Mouse (Mus musculus): ENCODE measurements around the gene Abat. TPM values are rescaled to one million over a fixed set of nuclear protein-coding genes. Genes with fewer than 3 reads are reported as not detected.

The Abat gene
- polyA plus RNA-seq, 1 experiment from 2014 or later: 106 TPM

DNA sequence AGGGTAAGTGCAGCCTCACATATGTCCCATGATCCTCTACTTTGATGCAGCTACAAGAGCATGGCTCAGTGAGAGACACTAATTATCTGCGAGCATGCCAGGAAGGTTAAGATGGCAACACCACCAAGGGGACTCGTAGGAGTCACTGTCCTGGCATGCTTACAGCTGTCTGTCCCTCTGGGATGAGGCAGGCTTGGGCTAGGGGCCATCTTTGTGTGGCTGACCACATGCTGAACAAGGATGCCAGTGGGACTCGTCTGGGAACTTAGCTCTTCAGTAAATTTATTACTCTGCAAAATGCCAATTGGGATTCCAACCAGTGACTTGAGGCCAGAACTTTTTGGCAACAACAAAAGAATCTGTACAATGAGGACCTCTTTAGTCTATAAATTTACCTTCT is 62.9 kb downstream of the Abat start:
- WGBS: 63% methylated on average over 3 of the region's 3 CpGs
- Histone ChIP-seq H3K4me2 (ENCODE audit: low read length) (no peak overlapping the region), H3K36me3 (ENCODE audit: control insufficient read depth, insufficient read depth, low read length) (peaks cover 3% of the 10 kb centered on the region; the same call in 1 of the 2 replicates), H3K27me3 (replicated peaks; ENCODE audit: control insufficient read depth, insufficient read depth, low read length) (no peaks in the 10 kb centered on the region), H3K4me3 (ENCODE audit: low read length) (no peak overlapping the region), H3K27ac (ENCODE audit: low read depth, low read length) (no peak overlapping the region), H3K9ac (ENCODE audit: low read depth, low read length) (no peak overlapping the region), H3K9me3 (ENCODE audit: control insufficient read depth, low read length) (no peaks in the 10 kb centered on the region), H3K4me1 (ENCODE audit: control insufficient read depth, insufficient read depth, low read depth, low read length) (no peaks in the 10 kb centered on the region)
- no peak for ATAC-seq

- no peak for ATAC-seq
- H3K9me3 ChIP-seq (ENCODE audit: control insufficient read depth, low read length): no peaks in the 10 kb centered on the region
Observed at GRCm38 (mm10) chr16:8576901-8577300, 63.7 kb downstream of the Abat start.

GRCm38 (mm10) chr16:8578326-8578725 is 65.1 kb downstream of the Abat start:
- 72% methylated on average over 4 of the region's 4 CpGs for WGBS
- H3K36me3 ChIP-seq (ENCODE audit: control insufficient read depth, insufficient read depth, low read length): peaks cover 11% of the 10 kb centered on the region
- H3K4me2 ChIP-seq (ENCODE audit: low read length): no peak overlapping the region
- no peak overlapping the region for H3K4me3 ChIP-seq (ENCODE audit: low read length)
- no peak overlapping the region for H3K27ac ChIP-seq (ENCODE audit: low read depth, low read length)
- no peak overlapping the region for H3K9ac ChIP-seq (ENCODE audit: low read depth, low read length)
- no peaks in the 10 kb centered on the region for H3K4me1 ChIP-seq (ENCODE audit: control insufficient read depth, insufficient read depth, low read depth, low read length)
- ATAC-seq: no peak
- no peaks in the 10 kb centered on the region for H3K27me3 ChIP-seq (replicated peaks; ENCODE audit: control insufficient read depth, insufficient read depth, low read length)
- H3K9me3 ChIP-seq (ENCODE audit: control insufficient read depth, low read length): no peaks in the 10 kb centered on the region; the same call in 1 of the 2 replicates

More at GRCm38 (mm10) chr16:8576901-8577300, 63.7 kb downstream of the Abat start:
- Histone ChIP-seq H3K27me3 (replicated peaks; ENCODE audit: control insufficient read depth, insufficient read depth, low read length) (no peaks in the 10 kb centered on the region), H3K4me2 (ENCODE audit: low read length) (no peak overlapping the region), H3K27ac (ENCODE audit: low read depth, low read length) (no peak overlapping the region), H3K9ac (ENCODE audit: low read depth, low read length) (no peak overlapping the region), H3K4me1 (ENCODE audit: control insufficient read depth, insufficient read depth, low read depth, low read length) (no peaks in the 10 kb centered on the region), H3K4me3 (ENCODE audit: low read length) (no peak overlapping the region), H3K36me3 (ENCODE audit: control insufficient read depth, insufficient read depth, low read length) (peaks cover 3% of the 10 kb centered on the region; the same call in 1 of the 2 replicates)
- 80% methylated on average over 3 of the region's 3 CpGs for WGBS

- no peak for ATAC-seq
- Histone ChIP-seq H3K27me3 (replicated peaks; ENCODE audit: control insufficient read depth, insufficient read depth, low read length) (no peaks in the 10 kb centered on the region), H3K36me3 (ENCODE audit: control insufficient read depth, insufficient read depth, low read length) (peaks cover 16% of the 10 kb centered on the region), H3K9me3 (ENCODE audit: control insufficient read depth, low read length) (no peaks in the 10 kb centered on the region; the same call in 1 of the 2 replicates), H3K27ac (ENCODE audit: low read depth, low read length) (no peak overlapping the region), H3K9ac (ENCODE audit: low read depth, low read length) (no peak overlapping the region), H3K4me3 (ENCODE audit: low read length) (no peak overlapping the region), H3K4me2 (ENCODE audit: low read length) (no peak overlapping the region), H3K4me1 (ENCODE audit: control insufficient read depth, insufficient read depth, low read depth, low read length) (no peaks in the 10 kb centered on the region)
- WGBS: 83% methylated on average over 5 of the region's 5 CpGs
Observed at GRCm38 (mm10) chr16:8579546-8579945, 66.3 kb downstream of the Abat start.

- Histone ChIP-seq H3K27ac (ENCODE audit: low read depth, low read length) (no peak overlapping the region), H3K36me3 (ENCODE audit: control insufficient read depth, insufficient read depth, low read length) (peaks cover 27% of the 10 kb centered on the region), H3K4me2 (ENCODE audit: low read length) (no peak overlapping the region), H3K4me1 (ENCODE audit: control insufficient read depth, insufficient read depth, low read depth, low read length) (no peaks in the 10 kb centered on the region), H3K9ac (ENCODE audit: low read depth, low read length) (no peak overlapping the region), H3K27me3 (replicated peaks; ENCODE audit: control insufficient read depth, insufficient read depth, low read length) (no peaks in the 10 kb centered on the region), H3K4me3 (ENCODE audit: low read length) (no peak overlapping the region), H3K9me3 (ENCODE audit: control insufficient read depth, low read length) (no peaks in the 10 kb centered on the region; the same call in 1 of the 2 replicates)
- 92% methylated on average over 6 of the region's 6 CpGs for WGBS
- ATAC-seq: no peak
Observed at GRCm38 (mm10) chr16:8581661-8582239, 68.5 kb downstream of the Abat start.

- H3K4me1 ChIP-seq (ENCODE audit: control insufficient read depth, insufficient read depth, low read depth, low read length): no peaks in the 10 kb centered on the region
- H3K36me3 ChIP-seq (ENCODE audit: control insufficient read depth, insufficient read depth, low read length): peaks cover 27% of the 10 kb centered on the region
- no peak overlapping the region for H3K27ac ChIP-seq (ENCODE audit: low read depth, low read length)
- H3K9ac ChIP-seq (ENCODE audit: low read depth, low read length): no peak overlapping the region
- no peak for ATAC-seq
- no peaks in the 10 kb centered on the region for H3K27me3 ChIP-seq (replicated peaks; ENCODE audit: control insufficient read depth, insufficient read depth, low read length)
- 97% methylated on average over 5 of the region's 5 CpGs for WGBS
- no peak overlapping the region for H3K4me2 ChIP-seq (ENCODE audit: low read length)
- no peaks in the 10 kb centered on the region; the same call in 1 of the 2 replicates for H3K9me3 ChIP-seq (ENCODE audit: control insufficient read depth, low read length)
- H3K4me3 ChIP-seq (ENCODE audit: low read length): no peak overlapping the region
Observed at GRCm38 (mm10) chr16:8582579-8583295, 69.5 kb downstream of the Abat start.

DNA sequence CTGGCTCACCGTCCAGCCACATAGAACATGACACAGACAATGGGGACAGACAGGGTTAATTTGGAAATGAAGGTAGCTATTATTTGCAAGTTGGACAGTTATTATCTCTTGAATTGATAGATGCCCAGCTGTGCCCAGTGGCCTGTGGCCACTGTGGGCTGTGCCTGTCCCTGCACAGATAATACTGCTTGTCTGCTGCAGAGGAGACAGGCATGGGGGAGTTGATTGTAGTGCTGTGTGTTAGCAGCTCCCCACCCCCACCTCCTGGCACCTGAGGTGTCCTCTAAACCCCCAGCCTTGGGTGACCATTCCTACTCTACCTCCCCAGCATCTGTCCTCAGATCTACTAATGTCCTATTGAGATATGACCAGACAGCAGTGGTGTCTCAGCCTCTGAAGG is 71.0 kb downstream of the Abat start:
- peaks cover 27% of the 10 kb centered on the region for H3K36me3 ChIP-seq (ENCODE audit: control insufficient read depth, insufficient read depth, low read length)
- no peak overlapping the region for H3K27ac ChIP-seq (ENCODE audit: low read depth, low read length)
- no peaks in the 10 kb centered on the region for H3K4me1 ChIP-seq (ENCODE audit: control insufficient read depth, insufficient read depth, low read depth, low read length)
- H3K4me3 ChIP-seq (ENCODE audit: low read length): no peak overlapping the region
- ATAC-seq: no peak
- no peaks in the 10 kb centered on the region; the same call in 1 of the 2 replicates for H3K9me3 ChIP-seq (ENCODE audit: control insufficient read depth, low read length)
- H3K9ac ChIP-seq (ENCODE audit: low read depth, low read length): no peak overlapping the region
- WGBS: 35% methylated on average over 1 of the region's 1 CpGs
- H3K27me3 ChIP-seq (replicated peaks; ENCODE audit: control insufficient read depth, insufficient read depth, low read length): no peaks in the 10 kb centered on the region
- no peak overlapping the region for H3K4me2 ChIP-seq (ENCODE audit: low read length)

GRCm38 (mm10) chr16:8585056-8585455 is 71.8 kb downstream of the Abat start:
- peaks cover 33% of the 10 kb centered on the region for H3K36me3 ChIP-seq (ENCODE audit: control insufficient read depth, insufficient read depth, low read length)
- H3K9me3 ChIP-seq (ENCODE audit: control insufficient read depth, low read length): no peaks in the 10 kb centered on the region; the same call in 1 of the 2 replicates
- H3K9ac ChIP-seq (ENCODE audit: low read depth, low read length): no peak overlapping the region
- no peak overlapping the region for H3K4me3 ChIP-seq (ENCODE audit: low read length)
- H3K4me2 ChIP-seq (ENCODE audit: low read length): no peak overlapping the region
- 75% methylated on average over 5 of the region's 5 CpGs for WGBS
- no peak overlapping the region for H3K27ac ChIP-seq (ENCODE audit: low read depth, low read length)
- no peak for ATAC-seq
- no peaks in the 10 kb centered on the region for H3K4me1 ChIP-seq (ENCODE audit: control insufficient read depth, insufficient read depth, low read depth, low read length)
- no peaks in the 10 kb centered on the region for H3K27me3 ChIP-seq (replicated peaks; ENCODE audit: control insufficient read depth, insufficient read depth, low read length)

DNA sequence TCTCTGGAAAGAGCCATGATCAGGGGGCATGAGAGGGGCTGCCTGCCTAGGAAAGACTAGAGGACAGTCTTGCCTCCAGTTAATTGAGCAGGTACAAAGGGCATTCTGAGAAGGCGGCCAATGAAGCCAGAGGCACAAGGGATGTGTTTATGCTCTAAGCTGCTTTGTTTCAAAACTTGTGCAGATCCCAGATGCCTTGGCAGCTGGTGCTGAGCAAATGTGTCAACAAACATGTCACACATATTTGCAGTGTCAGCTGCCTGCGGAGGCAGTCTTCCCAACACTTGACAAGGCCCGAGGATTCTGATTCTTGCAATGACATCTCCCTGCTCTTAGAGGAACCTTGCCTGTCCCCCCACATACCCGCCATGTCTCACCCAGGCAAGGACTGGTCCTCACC is 82.2 kb downstream of the Abat start:
- H3K4me3 ChIP-seq (ENCODE audit: low read length): no peak overlapping the region
- no peak overlapping the region for H3K4me2 ChIP-seq (ENCODE audit: low read length)
- H3K27me3 ChIP-seq (replicated peaks; ENCODE audit: control insufficient read depth, insufficient read depth, low read length): no peaks in the 10 kb centered on the region
- H3K9me3 ChIP-seq (ENCODE audit: control insufficient read depth, low read length): no peaks in the 10 kb centered on the region
- no peaks in the 10 kb centered on the region for H3K4me1 ChIP-seq (ENCODE audit: control insufficient read depth, insufficient read depth, low read depth, low read length)
- no peak for ATAC-seq
- WGBS: 60% methylated on average over 4 of the region's 4 CpGs
- H3K27ac ChIP-seq (ENCODE audit: low read depth, low read length): no peak overlapping the region
- H3K9ac ChIP-seq (ENCODE audit: low read depth, low read length): no peak overlapping the region
- H3K36me3 ChIP-seq (ENCODE audit: control insufficient read depth, insufficient read depth, low read length): 0 out of 2 replicates have a peak, but pooled peaks cover 2% of the 10 kb centered on the region

Data from hindbrain, embryonic 16.5 days (tissue).